Mouse (Mus musculus) cortical plate, adult 2 months (tissue): Measurements from ENCODE around the gene Ntn5. TPM values are rescaled to one million over a fixed set of nuclear protein-coding genes. Genes with fewer than 3 reads are reported as not detected.

ENCODE experiments used
- H3K27ac ChIP-seq: fragments of 200-500 bp; 2 replicates; pipeline ENCODE4 v1.5.1; 2012; ENCODE audit warnings: low read length, control low read depth, inconsistent platforms; ENCODE audit not compliant: insufficient read depth
- H3K4me1 ChIP-seq: fragments of 200-500 bp; 2 replicates; pipeline ENCODE4 v1.6.1; 2011; ENCODE audit warnings: low read length; ENCODE audit not compliant: control insufficient read depth, insufficient read depth
- H3K4me3 ChIP-seq: fragments of 200-500 bp; 2 replicates; pipeline ENCODE4 v1.5.1; 2011; ENCODE audit warnings: mild to moderate bottlenecking, low read length, control low read depth; ENCODE audit not compliant: insufficient read depth
- CTCF ChIP-seq: fragments of 200-500 bp; IDR thresholded peaks from 2 replicates; pipeline ENCODE4 v1.5.1; 2011; ENCODE audit warnings: mild to moderate bottlenecking, control low read depth, low read length; ENCODE audit not compliant: insufficient read depth; ENCODE audit errors: extremely low read depth
- POLR2A ChIP-seq: fragments of 200-500 bp; IDR thresholded peaks from 2 replicates; pipeline ENCODE4 v1.6.1; 2011; ENCODE audit warnings: mild to moderate bottlenecking, low read length, control low read depth; ENCODE audit not compliant: insufficient read depth; ENCODE audit errors: extremely low read depth
- polyA plus RNA-seq: library from polyadenylated mRNA; depleted of rRNA; stranded (reverse); fragments of >200 nt; gene quantifications from 2 replicates; pipeline ENCODE4 v1.2.3, GENCODE M21; 2012

The Ntn5 gene
- polyA plus RNA-seq, 1 experiment: 20.9 TPM

DNA sequence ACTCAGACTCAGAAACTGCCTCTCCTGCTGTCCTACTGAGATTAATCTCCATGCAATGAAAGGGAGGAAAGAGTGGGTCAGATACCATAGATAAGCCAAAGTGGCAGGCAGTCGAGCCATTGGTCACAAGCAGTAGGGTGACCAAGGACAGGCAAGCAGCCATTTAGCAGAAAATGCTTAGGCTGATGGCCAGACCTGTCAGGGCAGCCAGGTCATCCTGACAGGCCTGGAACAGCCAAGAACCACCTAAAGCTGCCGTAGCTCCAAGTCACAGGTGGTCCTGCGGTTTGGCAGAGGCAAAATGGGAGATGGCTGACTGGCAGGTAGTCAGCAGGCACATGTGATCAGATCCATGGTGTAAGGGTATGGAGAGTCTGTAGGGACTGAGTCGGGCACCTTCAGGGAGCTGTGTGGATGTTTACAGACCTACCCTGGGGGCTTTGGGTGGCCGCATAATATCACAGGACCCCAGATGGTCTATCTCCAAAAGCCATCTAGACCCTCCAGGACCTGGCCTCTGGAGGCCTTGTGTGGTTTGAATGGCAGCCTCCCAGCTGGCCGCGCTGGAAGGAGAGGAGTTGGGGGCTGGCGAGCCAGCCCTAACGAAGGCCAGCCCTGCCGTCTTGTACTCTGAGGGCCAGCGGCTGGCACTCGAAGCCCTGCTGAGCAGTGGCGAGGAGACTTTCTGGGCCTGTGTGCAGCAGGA is 38.0 kb downstream of the Ntn5 start:
- Histone ChIP-seq H3K4me3 (no peak overlapping the region), H3K27ac (no peak overlapping the region), H3K4me1 (no peaks in the 10 kb centered on the region; the same call in 1 of the 2 replicates)
- TF ChIP-seq CTCF (no peak), POLR2A (no peak)

DNA sequence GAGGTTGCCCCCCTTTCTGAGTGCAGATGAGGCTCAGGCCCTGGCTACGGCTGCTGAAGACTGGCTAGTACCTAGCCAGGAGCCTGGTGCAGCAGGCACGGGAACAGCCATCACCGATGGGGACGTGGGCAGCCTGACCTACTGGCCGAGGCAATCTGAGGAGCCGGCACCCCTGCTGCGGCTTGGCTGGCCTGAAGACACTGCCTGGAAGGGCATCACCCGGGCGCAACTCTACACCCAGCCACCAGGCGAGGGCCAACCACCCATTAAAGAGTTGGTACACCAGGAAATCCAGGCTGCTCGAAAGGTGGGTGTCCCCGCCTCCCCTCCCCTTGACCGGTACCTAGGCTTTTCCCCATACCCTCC is 38.5 kb downstream of the Ntn5 start:
- Histone ChIP-seq H3K27ac (no peak overlapping the region), H3K4me3 (no peak overlapping the region), H3K4me1 (no peaks in the 10 kb centered on the region; the same call in 1 of the 2 replicates)
- no peak for TF ChIP-seq CTCF
- no peak for TF ChIP-seq POLR2A

DNA sequence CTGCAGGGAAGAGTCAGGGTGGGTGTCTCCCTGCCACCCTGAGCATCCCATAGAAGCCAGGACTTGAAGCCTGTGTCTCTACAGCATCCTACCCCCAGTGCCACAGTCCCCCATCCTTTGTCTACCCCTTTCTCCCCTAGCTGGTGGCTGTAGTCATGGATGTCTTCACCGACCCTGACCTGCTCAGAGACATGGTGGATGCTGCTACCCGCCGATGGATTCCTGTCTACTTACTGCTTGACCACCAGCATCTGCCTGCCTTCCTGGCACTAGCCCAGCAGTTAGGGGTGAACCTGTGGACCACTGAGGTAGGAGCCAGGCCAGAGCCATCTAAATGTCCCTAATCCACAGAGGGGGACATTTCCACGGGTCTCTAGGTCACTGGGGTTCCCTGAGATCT is 39.5 kb downstream of the Ntn5 start:
- no peak overlapping the region for H3K27ac ChIP-seq
- TF ChIP-seq POLR2A (no peak), CTCF (no peak)
- no peak overlapping the region for H3K4me3 ChIP-seq
- no peaks in the 10 kb centered on the region; the same call in 1 of the 2 replicates for H3K4me1 ChIP-seq

DNA sequence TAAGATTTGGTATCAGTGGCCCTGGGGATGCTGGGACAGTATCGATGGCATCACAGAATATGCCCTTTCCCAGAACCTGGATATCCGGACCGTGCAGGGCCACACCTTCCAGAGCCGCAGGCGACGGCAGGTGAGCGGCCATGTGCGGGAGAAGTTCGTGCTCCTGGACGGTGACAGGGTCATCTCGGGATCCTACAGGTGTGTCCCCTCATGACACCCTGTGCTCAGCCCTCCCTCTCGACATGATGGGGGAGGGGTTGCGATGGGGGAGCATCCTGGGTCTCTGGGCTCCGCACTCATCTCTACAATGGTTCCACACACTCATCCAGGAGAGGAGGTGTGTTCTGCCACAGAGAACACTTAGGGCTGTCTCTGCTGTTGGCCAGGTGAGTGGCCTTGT is 40.0 kb downstream of the Ntn5 start:
- Histone ChIP-seq H3K4me3 (no peak overlapping the region), H3K4me1 (no peaks in the 10 kb centered on the region; the same call in 1 of the 2 replicates), H3K27ac (no peak overlapping the region)
- TF ChIP-seq CTCF: no peak
- TF ChIP-seq POLR2A: no peak

DNA sequence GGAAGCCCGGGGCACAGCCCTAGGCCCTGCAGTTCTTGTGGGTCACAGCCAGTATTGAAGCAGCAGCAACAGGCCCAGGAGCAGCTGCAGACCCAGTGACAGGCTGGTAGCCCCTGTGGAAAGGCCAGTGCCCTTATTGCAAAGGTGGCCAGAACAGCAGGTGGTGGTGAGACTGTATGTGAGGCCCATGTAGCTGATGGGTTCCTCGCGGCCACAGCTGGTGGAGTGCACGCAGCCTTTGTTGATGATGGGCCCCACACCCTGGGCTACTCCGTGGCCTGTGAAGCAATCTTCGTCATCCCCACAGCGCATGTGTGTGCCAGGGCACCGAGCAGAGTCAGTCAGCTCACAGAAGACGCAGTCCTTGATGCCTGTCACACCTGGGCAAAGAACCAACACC is 41.3 kb downstream of the Ntn5 start:
- Histone ChIP-seq H3K4me3 (no peak overlapping the region), H3K4me1 (no peaks in the 10 kb centered on the region), H3K27ac (no peak overlapping the region)
- TF ChIP-seq CTCF: no peak
- TF ChIP-seq POLR2A: no peak

DNA sequence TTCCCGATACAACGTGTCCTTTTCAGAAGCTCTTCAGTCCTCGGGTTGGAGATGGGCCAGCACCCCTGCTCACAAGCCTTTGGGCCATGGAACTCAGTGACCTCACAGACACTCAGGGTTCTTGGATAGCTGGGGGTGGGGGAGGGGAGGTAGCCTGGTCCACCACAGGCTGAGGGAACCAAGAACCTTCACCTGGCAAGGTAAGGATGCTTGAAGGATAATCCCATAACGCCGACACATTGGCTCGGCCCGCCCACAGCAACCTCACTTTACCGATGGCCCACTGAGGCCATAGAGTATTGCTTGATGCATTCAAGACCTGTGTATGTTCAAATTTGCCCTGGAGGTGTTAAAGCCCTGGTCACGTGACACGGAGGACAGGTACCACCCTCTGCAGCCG is 41.9 kb downstream of the Ntn5 start, which contains the start of gene Spaca4:
Spaca4 (minus strand) TSS at position 101 of the 400 bp plus-strand sequence.
- Histone ChIP-seq H3K4me1 (no peaks in the 10 kb centered on the region), H3K27ac (no peak within 1 kb of the TSS), H3K4me3 (no peak within 1 kb of the TSS)
- TF ChIP-seq CTCF (no peak), POLR2A (no peak)

DNA sequence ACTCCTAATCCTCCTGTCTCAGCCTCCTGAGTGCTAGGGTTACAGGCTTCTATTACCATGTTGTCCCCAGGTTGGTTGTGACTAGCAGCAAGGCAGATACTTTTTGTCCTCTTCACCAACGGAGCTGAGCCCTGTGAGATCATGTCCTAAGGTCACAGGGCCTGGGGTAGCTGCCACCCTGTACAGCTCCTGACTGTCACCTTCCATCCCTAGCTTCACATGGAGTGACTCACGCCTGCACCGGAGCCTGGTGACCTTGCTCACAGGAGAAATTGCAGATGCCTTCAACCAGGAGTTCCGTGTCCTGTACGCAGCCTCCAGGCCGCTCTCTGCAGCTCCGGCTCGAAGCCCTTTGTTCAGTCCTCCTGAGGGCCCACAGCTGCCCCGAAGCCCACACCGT is 42.6 kb downstream of the Ntn5 start:
- Histone ChIP-seq H3K27ac (no peak overlapping the region), H3K4me3 (no peak overlapping the region), H3K4me1 (no peaks in the 10 kb centered on the region)
- TF ChIP-seq POLR2A (no peak), CTCF (no peak)

DNA sequence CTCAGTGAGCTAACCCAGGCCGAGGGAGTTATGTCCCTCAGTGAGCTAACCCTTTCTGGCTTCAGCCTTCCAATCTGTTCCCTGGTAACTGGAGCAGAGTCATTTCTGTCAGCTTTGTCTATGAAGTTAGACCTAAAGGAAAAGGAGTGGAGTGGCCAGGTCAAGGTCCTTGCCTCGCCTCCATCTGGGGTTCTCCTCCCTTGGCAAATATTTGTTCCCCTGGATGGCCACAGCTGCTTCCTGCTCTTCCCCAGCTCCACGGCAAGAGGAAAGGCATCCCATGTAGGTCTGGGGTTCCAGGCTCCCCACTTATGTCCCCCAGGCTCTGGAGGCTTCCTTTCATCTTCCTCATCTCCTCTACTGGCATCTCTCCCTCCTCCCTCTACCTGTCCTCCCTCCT is 43.8 kb downstream of the Ntn5 start:
- no peak overlapping the region for H3K4me3 ChIP-seq
- no peak overlapping the region for H3K27ac ChIP-seq
- no peak for TF ChIP-seq POLR2A
- TF ChIP-seq CTCF: no peak
- H3K4me1 ChIP-seq: no peaks in the 10 kb centered on the region

DNA sequence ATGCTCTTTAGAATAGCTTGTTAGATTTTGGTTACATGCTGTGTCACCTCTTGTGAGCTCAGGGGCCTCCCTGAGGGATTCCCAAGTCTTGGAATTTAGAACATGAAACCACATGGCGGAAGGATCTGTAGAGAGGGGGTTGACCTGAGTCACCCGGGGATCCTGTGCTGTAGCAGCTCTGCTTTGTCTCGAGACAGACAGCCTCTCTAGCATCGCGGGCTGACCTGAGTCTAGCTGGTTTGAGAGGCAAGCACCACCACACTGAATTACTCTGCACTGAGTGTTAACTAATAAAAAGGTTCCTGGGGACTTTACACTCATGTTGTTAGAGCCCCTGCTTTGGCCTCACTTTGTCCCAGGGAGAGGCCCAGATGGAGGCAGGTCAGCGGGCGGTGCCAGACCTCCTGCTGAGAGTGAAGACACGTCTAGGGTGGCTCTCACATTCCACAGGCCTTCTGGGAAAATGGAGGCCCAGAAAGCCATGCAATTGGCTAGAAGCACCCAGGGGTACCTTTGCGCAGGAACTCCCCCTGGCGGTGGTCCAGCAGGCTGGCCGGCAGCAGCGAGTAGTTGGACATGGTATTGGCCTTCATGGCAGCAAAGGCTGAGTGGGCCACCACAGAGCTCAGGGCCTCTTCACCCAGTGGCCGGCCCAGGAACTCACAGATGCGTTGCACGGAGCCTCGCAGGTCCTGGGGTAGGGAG is 47.1 kb downstream of the Ntn5 start:
- H3K27ac ChIP-seq: no peak overlapping the region
- no peak overlapping the region for H3K4me3 ChIP-seq
- H3K4me1 ChIP-seq: no peaks in the 10 kb centered on the region
- no peak for TF ChIP-seq CTCF
- no peak for TF ChIP-seq POLR2A

DNA sequence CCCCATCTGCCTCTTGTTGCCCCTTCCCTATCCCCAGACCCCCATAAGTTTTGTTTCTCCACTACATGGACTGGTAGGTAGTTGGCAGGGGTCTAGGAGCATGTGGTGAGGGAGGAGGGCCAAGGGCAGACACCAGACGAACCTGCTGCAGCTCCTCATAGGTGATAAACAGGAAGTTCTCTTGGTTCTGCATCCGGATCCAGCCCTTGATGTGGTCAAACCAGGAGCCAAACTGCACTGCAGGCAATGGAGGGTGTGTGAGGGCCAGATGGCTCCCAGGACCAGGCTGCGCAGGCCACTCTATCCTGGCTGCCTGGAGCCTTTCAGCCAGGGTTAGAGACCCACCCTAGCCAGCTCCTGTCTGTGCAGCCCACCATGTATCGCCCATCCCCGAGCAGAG is 49.7 kb downstream of the Ntn5 start:
- Histone ChIP-seq H3K4me3 (no peak overlapping the region), H3K4me1 (no peaks in the 10 kb centered on the region), H3K27ac (no peak overlapping the region)
- TF ChIP-seq POLR2A (no peak), CTCF (no peak)
